Mouse (Mus musculus) hindbrain, embryonic 13.5 days (tissue): ENCODE data around the gene Foxj2. TPM values are rescaled to one million over a fixed set of nuclear protein-coding genes. Genes with fewer than 3 reads are reported as not detected.

Experiments used
- ATAC-seq: fragments of 200-750 bp; cut with Nextera tagmentation; 2 replicates; pipeline ENCODE4 v1.8.0; 2017; ENCODE audit warnings: moderate TSS enrichment; ENCODE audit not compliant: low FRiP score
- H3K27ac ChIP-seq: fragments of 300-500 bp; sonication (generic); 2 replicates; pipeline ENCODE4 v1.5.1; 2015; ENCODE audit warnings: inconsistent platforms, mild to moderate bottlenecking, moderate library complexity
- H3K27me3 ChIP-seq: fragments of 300-500 bp; sonication (generic); 2 replicates; pipeline ENCODE4 v1.6.1; 2015; ENCODE audit warnings: mild to moderate bottlenecking, inconsistent platforms
- H3K36me3 ChIP-seq: fragments of 300-500 bp; sonication (generic); 2 replicates; pipeline ENCODE4 v1.6.1; 2015; ENCODE audit warnings: mild to moderate bottlenecking, inconsistent platforms
- H3K4me1 ChIP-seq: fragments of 300-500 bp; sonication (generic); replicated peaks from 2 replicates; pipeline ENCODE4 v1.6.1; 2015; ENCODE audit warnings: inconsistent platforms
- H3K4me2 ChIP-seq: fragments of 300-500 bp; sonication (generic); 2 replicates; pipeline ENCODE4 v1.6.1; 2015; ENCODE audit warnings: inconsistent platforms, mild to moderate bottlenecking, moderate library complexity
- H3K4me3 ChIP-seq: fragments of 300-500 bp; sonication (generic); 2 replicates; pipeline ENCODE4 v1.5.1; 2015; ENCODE audit warnings: mild to moderate bottlenecking, inconsistent platforms
- H3K9ac ChIP-seq: fragments of 300-500 bp; sonication (generic); 2 replicates; pipeline ENCODE4 v1.6.1; 2015; ENCODE audit warnings: mild to moderate bottlenecking, inconsistent platforms
- H3K9me3 ChIP-seq: fragments of 300-500 bp; sonication (generic); 2 replicates; pipeline ENCODE4 v1.6.1; 2016; ENCODE audit warnings: inconsistent platforms
- WGBS: fragments of 180-500 bp; shearing (Covaris S2); methylation state at CpG from one replicate; pipeline ENCODE4 v1.1.7; 2015; 5-methylcytosine and 5-hydroxymethylcytosine counted together
- microRNA-seq: library from miRNA; unstranded; fragments of <30 nt; microRNA quantifications from one replicate; pipeline ENCODE4, GENCODE M21; 2016
- polyA plus RNA-seq: library from polyadenylated mRNA; unstranded; fragments of >200 nt; fragmentation: Nextera tagmentation; extraction: Ambion mirVana; gene quantifications from 2 replicates; pipeline ENCODE4 v1.2.1, GENCODE M21; 2015

Foxj2 gene
- polyA plus RNA-seq, 1 experiment from 2014 or later: 6.2 TPM

- peaks cover 96% of the 10 kb centered on the region for H3K36me3 ChIP-seq
- peaks cover 3% of the 10 kb centered on the region; the same call in 1 of the 2 replicates for H3K4me1 ChIP-seq
- WGBS: 96% methylated on average over 9 of the region's 9 CpGs
- ATAC-seq: no peak
- no peaks in the 10 kb centered on the region for H3K27me3 ChIP-seq
- no peaks in the 10 kb centered on the region for H3K9me3 ChIP-seq
- H3K27ac ChIP-seq: no peak overlapping the region
- no peak overlapping the region for H3K9ac ChIP-seq
- H3K4me2 ChIP-seq: no peak overlapping the region
- no peak overlapping the region for H3K4me3 ChIP-seq
Measured at GRCm38 (mm10) chr6:122883603-122884002, 63.9 kb downstream of the Foxj2 start.

- no peak for ATAC-seq
- Histone ChIP-seq H3K27ac (no peak overlapping the region), H3K36me3 (peaks cover 64% of the 10 kb centered on the region)
Measured at GRCm38 (mm10) chr6:122889599-122889998, 69.9 kb downstream of the Foxj2 start.

GRCm38 (mm10) chr6:122892442-122893049, 72.8 kb downstream of the Foxj2 start:
- H3K4me2 ChIP-seq: no peak overlapping the region
- peak; percentile 49; the same call in 1 of the 2 replicates for ATAC-seq
- H3K4me3 ChIP-seq: no peak overlapping the region
- H3K27me3 ChIP-seq: no peaks in the 10 kb centered on the region
- no peaks in the 10 kb centered on the region for H3K9me3 ChIP-seq
- no peak overlapping the region for H3K27ac ChIP-seq
- H3K36me3 ChIP-seq: peaks cover 50% of the 10 kb centered on the region
- H3K4me1 ChIP-seq: no peaks in the 10 kb centered on the region
- WGBS: 3% methylated on average over 2 of the region's 2 CpGs
- no peak overlapping the region for H3K9ac ChIP-seq

More at GRCm38 (mm10) chr6:122889599-122889998, 69.9 kb downstream of the Foxj2 start:
- no peak overlapping the region for H3K9ac ChIP-seq
- H3K9me3 ChIP-seq: no peaks in the 10 kb centered on the region
- H3K27me3 ChIP-seq: no peaks in the 10 kb centered on the region
- no peak overlapping the region for H3K4me3 ChIP-seq
- 93% methylated on average over 2 of the region's 2 CpGs for WGBS
- H3K4me1 ChIP-seq: no peaks in the 10 kb centered on the region
- H3K4me2 ChIP-seq: no peak overlapping the region

Small RNAs within 50 kb of the gene (microRNA-seq; reads per million reads assigned to microRNA genes)
- gene Mir7231: not detected

Other genes with a start within 250 kb of the Foxj2 start
- 1.5 and 2.5 TPM in 2 replicates for gene Apobec1, start 217.5 kb upstream of the Foxj2 start, polyA plus RNA-seq
- 0.08 TPM in 1 of 2 replicates, not detected in the other for gene Gdf3, start 209.8 kb upstream of the Foxj2 start, polyA plus RNA-seq
- gene Dppa3, start 193.5 kb upstream of the Foxj2 start, polyA plus RNA-seq: not detected in 2 replicates
- gene Nanog, start 112.4 kb upstream of the Foxj2 start, polyA plus RNA-seq: 0.21 and 0.22 TPM in 2 replicates
- gene Slc2a3, start 18.3 kb upstream of the Foxj2 start, polyA plus RNA-seq: 21.1 and 22.7 TPM in 2 replicates
- gene C3ar1, start 36.2 kb downstream of the Foxj2 start, polyA plus RNA-seq: 1.7 TPM in 2 replicates
- gene Necap1, start 54.6 kb downstream of the Foxj2 start, polyA plus RNA-seq: 121 and 130 TPM in 2 replicates
- gene Clec4a1, start 101.9 kb downstream of the Foxj2 start, polyA plus RNA-seq: 1.4 and 1.5 TPM in 2 replicates
- 1.2 and 1.6 TPM in 2 replicates for gene Clec4a3, start 132.6 kb downstream of the Foxj2 start, polyA plus RNA-seq
- not detected in 2 replicates for gene Clec4a4, start 170.5 kb downstream of the Foxj2 start, polyA plus RNA-seq
- gene Clec4b1, start 230.0 kb downstream of the Foxj2 start, polyA plus RNA-seq: not detected in 2 replicates